Mouse (Mus musculus): ENCODE measurements around the gene Clk2. TPM values are rescaled to one million over a fixed set of nuclear protein-coding genes. Genes with fewer than 3 reads are reported as not detected.

The Clk2 gene
- polyA plus RNA-seq, 1 experiment from 2014 or later: 26.7 TPM

GRCm38 (mm10) chr3:89136365-89136764 is 28.2 kb upstream of the Clk2 start:
- peak overlapping the region; percentile 21; the same call in 1 of the 2 replicates for H3K4me2 ChIP-seq

GRCm38 (mm10) chr3:89144821-89145220 is 19.8 kb upstream of the Clk2 start:
- 76% methylated on average over 10 of the region's 10 CpGs for WGBS
- no peaks in the 10 kb centered on the region for H3K36me3 ChIP-seq

More at GRCm38 (mm10) chr3:89136365-89136764, 28.2 kb upstream of the Clk2 start:
- no peak overlapping the region for H3K9ac ChIP-seq
- no peaks in the 10 kb centered on the region for H3K27me3 ChIP-seq (replicated peaks)
- H3K9me3 ChIP-seq: no peaks in the 10 kb centered on the region
- 32% methylated on average over 9 of the region's 9 CpGs for WGBS
- ATAC-seq (ENCODE audit: insufficient read depth, low FRiP score, low read depth): peak; percentile 79
- H3K4me3 ChIP-seq (replicated peaks): peak overlapping the region; percentile 18; the same call in 1 of the 2 replicates
- H3K27ac ChIP-seq: peak overlapping the region; percentile 8; the same call in 1 of the 2 replicates
- no peaks in the 10 kb centered on the region for H3K36me3 ChIP-seq
- peaks cover 8% of the 10 kb centered on the region; the same call in 1 of the 2 replicates for H3K4me1 ChIP-seq

GRCm38 (mm10) chr3:89145566-89145965 is 19.0 kb upstream of the Clk2 start:
- H3K4me2 ChIP-seq: no peak overlapping the region
- no peak overlapping the region for H3K4me3 ChIP-seq (replicated peaks)
- H3K9me3 ChIP-seq: no peaks in the 10 kb centered on the region
- no peak for ATAC-seq (ENCODE audit: insufficient read depth, low FRiP score, low read depth)
- H3K27me3 ChIP-seq (replicated peaks): peaks cover 18% of the 10 kb centered on the region; the same call in 1 of the 2 replicates
- no peak overlapping the region for H3K27ac ChIP-seq
- no peaks in the 10 kb centered on the region for H3K36me3 ChIP-seq
- H3K9ac ChIP-seq: no peak overlapping the region
- 61% methylated on average over 8 of the region's 8 CpGs for WGBS
- peaks cover 7% of the 10 kb centered on the region for H3K4me1 ChIP-seq

More at GRCm38 (mm10) chr3:89144821-89145220, 19.8 kb upstream of the Clk2 start:
- H3K9me3 ChIP-seq: no peaks in the 10 kb centered on the region
- peaks cover 7% of the 10 kb centered on the region for H3K4me1 ChIP-seq
- no peak overlapping the region for H3K4me2 ChIP-seq
- no peak overlapping the region for H3K9ac ChIP-seq
- no peak overlapping the region for H3K27ac ChIP-seq
- no peak overlapping the region for H3K4me3 ChIP-seq (replicated peaks)
- peaks cover 15% of the 10 kb centered on the region; the same call in 1 of the 2 replicates for H3K27me3 ChIP-seq (replicated peaks)
- ATAC-seq (ENCODE audit: insufficient read depth, low FRiP score, low read depth): no peak

GRCm38 (mm10) chr3:89147101-89147978 is 17.3 kb upstream of the Clk2 start:
- H3K27ac ChIP-seq: 0 out of 2 replicates have a peak overlapping the region, but pooled peaks have one; percentile 13
- H3K4me1 ChIP-seq: peaks cover 7% of the 10 kb centered on the region
- no peaks in the 10 kb centered on the region for H3K36me3 ChIP-seq
- no peaks in the 10 kb centered on the region for H3K9me3 ChIP-seq
- WGBS: 29% methylated on average over 26 of the region's 26 CpGs
- ATAC-seq (ENCODE audit: insufficient read depth, low FRiP score, low read depth): peak; percentile 92
- no peak overlapping the region for H3K9ac ChIP-seq
- peak overlapping the region; percentile 78 for H3K4me2 ChIP-seq
- H3K27me3 ChIP-seq (replicated peaks): peaks cover 18% of the 10 kb centered on the region; the same call in 1 of the 2 replicates
- H3K4me3 ChIP-seq (replicated peaks): peak overlapping the region; percentile 33

GRCm38 (mm10) chr3:89147979-89148311 is 16.6 kb upstream of the Clk2 start:
- ATAC-seq (ENCODE audit: insufficient read depth, low FRiP score, low read depth): peak; percentile 60; the same call in 1 of the 2 replicates
- H3K9ac ChIP-seq: no peak overlapping the region
- WGBS: 6% methylated on average over 15 of the region's 15 CpGs

GRCm38 (mm10) chr3:89148567-89148966 is 16.0 kb upstream of the Clk2 start:
- peaks cover 7% of the 10 kb centered on the region for H3K4me1 ChIP-seq
- H3K36me3 ChIP-seq: no peaks in the 10 kb centered on the region
- H3K27me3 ChIP-seq (replicated peaks): peaks cover 18% of the 10 kb centered on the region; the same call in 1 of the 2 replicates
- H3K9me3 ChIP-seq: no peaks in the 10 kb centered on the region
- no peak overlapping the region for H3K27ac ChIP-seq
- no peak overlapping the region for H3K4me2 ChIP-seq
- 73% methylated on average over 14 of the region's 14 CpGs for WGBS
- H3K4me3 ChIP-seq (replicated peaks): no peak overlapping the region
- ATAC-seq (ENCODE audit: insufficient read depth, low FRiP score, low read depth): no peak
- no peak overlapping the region for H3K9ac ChIP-seq

More at GRCm38 (mm10) chr3:89147979-89148311, 16.6 kb upstream of the Clk2 start:
- Histone ChIP-seq H3K4me3 (replicated peaks) (peak overlapping the region; percentile 33), H3K27ac (0 out of 2 replicates have a peak overlapping the region, but pooled peaks have one; percentile 13), H3K4me1 (peaks cover 7% of the 10 kb centered on the region), H3K36me3 (no peaks in the 10 kb centered on the region), H3K9me3 (no peaks in the 10 kb centered on the region), H3K27me3 (replicated peaks) (peaks cover 18% of the 10 kb centered on the region; the same call in 1 of the 2 replicates), H3K4me2 (peak overlapping the region; percentile 78)

GRCm38 (mm10) chr3:89152084-89152835 is 12.3 kb upstream of the Clk2 start:
- H3K4me3 ChIP-seq (replicated peaks): no peak overlapping the region
- H3K9ac ChIP-seq: no peak overlapping the region
- H3K4me1 ChIP-seq: peaks cover 7% of the 10 kb centered on the region
- no peak overlapping the region for H3K4me2 ChIP-seq
- H3K36me3 ChIP-seq: no peaks in the 10 kb centered on the region
- H3K27me3 ChIP-seq (replicated peaks): peaks cover 18% of the 10 kb centered on the region; the same call in 1 of the 2 replicates
- H3K9me3 ChIP-seq: no peaks in the 10 kb centered on the region
- WGBS: 43% methylated on average over 17 of the region's 17 CpGs
- ATAC-seq (ENCODE audit: insufficient read depth, low FRiP score, low read depth): no peak
- H3K27ac ChIP-seq: no peak overlapping the region

- H3K4me3 ChIP-seq (replicated peaks): no peak overlapping the region
- H3K27me3 ChIP-seq (replicated peaks): peaks cover 13% of the 10 kb centered on the region; the same call in 1 of the 2 replicates
- WGBS: 87% methylated on average over 8 of the region's 8 CpGs
- peaks cover 8% of the 10 kb centered on the region; the same call in 1 of the 2 replicates for H3K4me1 ChIP-seq
- no peak overlapping the region for H3K4me2 ChIP-seq
- H3K9ac ChIP-seq: no peak overlapping the region
- H3K27ac ChIP-seq: no peak overlapping the region
- no peaks in the 10 kb centered on the region for H3K9me3 ChIP-seq
- ATAC-seq (ENCODE audit: insufficient read depth, low FRiP score, low read depth): no peak
- no peaks in the 10 kb centered on the region for H3K36me3 ChIP-seq
These were observed 7.6 kb upstream of the Clk2 start for GRCm38 (mm10) chr3:89156951-89157350.

GRCm38 (mm10) chr3:89158651-89159050 is 5.9 kb upstream of the Clk2 start:
- no peak overlapping the region for H3K27ac ChIP-seq
- no peaks in the 10 kb centered on the region for H3K36me3 ChIP-seq
- no peak overlapping the region for H3K9ac ChIP-seq
- WGBS: 21% methylated on average over 7 of the region's 7 CpGs
- no peak overlapping the region for H3K4me2 ChIP-seq
- H3K4me1 ChIP-seq: peaks cover 9% of the 10 kb centered on the region
- H3K9me3 ChIP-seq: no peaks in the 10 kb centered on the region
- no peak overlapping the region for H3K4me3 ChIP-seq (replicated peaks)
- no peak for ATAC-seq (ENCODE audit: insufficient read depth, low FRiP score, low read depth)
- H3K27me3 ChIP-seq (replicated peaks): peaks cover 13% of the 10 kb centered on the region; the same call in 1 of the 2 replicates

GRCm38 (mm10) chr3:89159211-89159610 is 5.4 kb upstream of the Clk2 start:
- peak; percentile 53; the same call in 1 of the 2 replicates for ATAC-seq (ENCODE audit: insufficient read depth, low FRiP score, low read depth)
- peak overlapping the region; percentile 57 for H3K4me3 ChIP-seq (replicated peaks)
- H3K4me2 ChIP-seq: peak overlapping the region; percentile 100
- H3K36me3 ChIP-seq: no peaks in the 10 kb centered on the region
- H3K4me1 ChIP-seq: peaks cover 12% of the 10 kb centered on the region
- H3K27ac ChIP-seq: no peak overlapping the region
- peaks cover 13% of the 10 kb centered on the region; the same call in 1 of the 2 replicates for H3K27me3 ChIP-seq (replicated peaks)
- no peak overlapping the region for H3K9ac ChIP-seq
- no peaks in the 10 kb centered on the region for H3K9me3 ChIP-seq
- WGBS: 1% methylated on average over 13 of the region's 13 CpGs

- peak; percentile 56; the same call in 1 of the 2 replicates for ATAC-seq (ENCODE audit: insufficient read depth, low FRiP score, low read depth)
- Histone ChIP-seq H3K4me2 (peak within 1 kb of the TSS; percentile 100), H3K4me3 (replicated peaks) (peak within 1 kb of the TSS; percentile 57), H3K36me3 (no peaks in the 10 kb centered on the region), H3K27me3 (replicated peaks) (peaks cover 13% of the 10 kb centered on the region; the same call in 1 of the 2 replicates), H3K27ac (no peak within 1 kb of the TSS), H3K9ac (no peak within 1 kb of the TSS), H3K4me1 (peaks cover 12% of the 10 kb centered on the region), H3K9me3 (no peaks in the 10 kb centered on the region)
- under 1% methylated on average over 53 of the region's 66 CpGs for WGBS
These were observed 4.8 kb upstream of the Clk2 start, which contains the start of gene Hcn3 for GRCm38 (mm10) chr3:89159616-89160344. Gene Hcn3 (minus strand): TSS chr3:89160196.
